Mouse (Mus musculus): ENCODE measurements around the gene Popdc2. TPM values are rescaled to one million over a fixed set of nuclear protein-coding genes. Genes with fewer than 3 reads are reported as not detected.
A peak's percentile ranks its signal among the peaks of the same experiment; 100 is the strongest.

Gene Popdc2
- polyA plus RNA-seq, 1 experiment from 2014 or later: 0.51 TPM

- Histone ChIP-seq H3K4me1 (replicated peaks; ENCODE audit: control insufficient read depth, insufficient read depth, low read length) (no peaks in the 10 kb centered on the region), H3K4me2 (ENCODE audit: low read length) (no peak overlapping the region), H3K9me3 (ENCODE audit: control insufficient read depth, low read length) (no peaks in the 10 kb centered on the region), H3K4me3 (replicated peaks; ENCODE audit: low read length) (no peak overlapping the region), H3K36me3 (ENCODE audit: control insufficient read depth, insufficient read depth) (no peaks in the 10 kb centered on the region), H3K9ac (replicated peaks; ENCODE audit: low read depth, low read length) (no peak overlapping the region), H3K27me3 (replicated peaks; ENCODE audit: control insufficient read depth, insufficient read depth, low read length) (no peaks in the 10 kb centered on the region), H3K27ac (ENCODE audit: low read length) (no peak overlapping the region)
- 89% methylated on average over 7 of the region's 7 CpGs for WGBS
- no peak for ATAC-seq
These were observed 28.3 kb downstream of the Popdc2 start for GRCm38 (mm10) chr16:38390322-38390721.

- H3K9ac ChIP-seq (replicated peaks; ENCODE audit: low read depth, low read length): no peak overlapping the region
- H3K9me3 ChIP-seq (ENCODE audit: control insufficient read depth, low read length): no peaks in the 10 kb centered on the region
These were observed 30.3 kb downstream of the Popdc2 start for GRCm38 (mm10) chr16:38392126-38392894.

GRCm38 (mm10) chr16:38394191-38394618, 32.2 kb downstream of the Popdc2 start:
- no peaks in the 10 kb centered on the region for H3K36me3 ChIP-seq (ENCODE audit: control insufficient read depth, insufficient read depth)
- no peak overlapping the region for H3K9ac ChIP-seq (replicated peaks; ENCODE audit: low read depth, low read length)
- ATAC-seq: no peak
- no peak overlapping the region for H3K4me3 ChIP-seq (replicated peaks; ENCODE audit: low read length)
- H3K4me2 ChIP-seq (ENCODE audit: low read length): no peak overlapping the region
- 81% methylated on average over 8 of the region's 8 CpGs for WGBS
- no peak overlapping the region for H3K27ac ChIP-seq (ENCODE audit: low read length)
- H3K9me3 ChIP-seq (ENCODE audit: control insufficient read depth, low read length): no peaks in the 10 kb centered on the region
- H3K27me3 ChIP-seq (replicated peaks; ENCODE audit: control insufficient read depth, insufficient read depth, low read length): no peaks in the 10 kb centered on the region
- peaks cover 2% of the 10 kb centered on the region for H3K4me1 ChIP-seq (replicated peaks; ENCODE audit: control insufficient read depth, insufficient read depth, low read length)

More at GRCm38 (mm10) chr16:38392126-38392894, 30.3 kb downstream of the Popdc2 start:
- no peak overlapping the region for H3K4me3 ChIP-seq (replicated peaks; ENCODE audit: low read length)
- H3K27me3 ChIP-seq (replicated peaks; ENCODE audit: control insufficient read depth, insufficient read depth, low read length): no peaks in the 10 kb centered on the region
- no peak for ATAC-seq
- H3K36me3 ChIP-seq (ENCODE audit: control insufficient read depth, insufficient read depth): no peaks in the 10 kb centered on the region
- no peak overlapping the region for H3K4me2 ChIP-seq (ENCODE audit: low read length)
- H3K4me1 ChIP-seq (replicated peaks; ENCODE audit: control insufficient read depth, insufficient read depth, low read length): no peaks in the 10 kb centered on the region
- 81% methylated on average over 23 of the region's 23 CpGs for WGBS
- H3K27ac ChIP-seq (ENCODE audit: low read length): no peak overlapping the region

- no peak overlapping the region for H3K9ac ChIP-seq (replicated peaks; ENCODE audit: low read depth, low read length)
- WGBS: 72% methylated on average over 6 of the region's 6 CpGs
- no peaks in the 10 kb centered on the region for H3K9me3 ChIP-seq (ENCODE audit: control insufficient read depth, low read length)
- no peaks in the 10 kb centered on the region for H3K36me3 ChIP-seq (ENCODE audit: control insufficient read depth, insufficient read depth)
- no peaks in the 10 kb centered on the region for H3K27me3 ChIP-seq (replicated peaks; ENCODE audit: control insufficient read depth, insufficient read depth, low read length)
- ATAC-seq: no peak
- H3K4me1 ChIP-seq (replicated peaks; ENCODE audit: control insufficient read depth, insufficient read depth, low read length): peaks cover 12% of the 10 kb centered on the region
- no peak overlapping the region for H3K4me2 ChIP-seq (ENCODE audit: low read length)
- H3K27ac ChIP-seq (ENCODE audit: low read length): no peak overlapping the region
- no peak overlapping the region for H3K4me3 ChIP-seq (replicated peaks; ENCODE audit: low read length)
These were observed 33.2 kb downstream of the Popdc2 start for GRCm38 (mm10) chr16:38395060-38395730.

- Histone ChIP-seq H3K4me2 (ENCODE audit: low read length) (no peak overlapping the region), H3K27me3 (replicated peaks; ENCODE audit: control insufficient read depth, insufficient read depth, low read length) (no peaks in the 10 kb centered on the region), H3K9me3 (ENCODE audit: control insufficient read depth, low read length) (no peaks in the 10 kb centered on the region), H3K4me1 (replicated peaks; ENCODE audit: control insufficient read depth, insufficient read depth, low read length) (peaks cover 14% of the 10 kb centered on the region), H3K36me3 (ENCODE audit: control insufficient read depth, insufficient read depth) (no peaks in the 10 kb centered on the region), H3K9ac (replicated peaks; ENCODE audit: low read depth, low read length) (no peak overlapping the region), H3K4me3 (replicated peaks; ENCODE audit: low read length) (no peak overlapping the region), H3K27ac (ENCODE audit: low read length) (no peak overlapping the region)
- WGBS: 60% methylated on average over 13 of the region's 13 CpGs
- ATAC-seq: no peak
These were observed 34.1 kb downstream of the Popdc2 start for GRCm38 (mm10) chr16:38396155-38396554.

- 91% methylated on average over 6 of the region's 6 CpGs for WGBS
- H3K9me3 ChIP-seq (ENCODE audit: control insufficient read depth, low read length): no peaks in the 10 kb centered on the region
- no peak overlapping the region for H3K9ac ChIP-seq (replicated peaks; ENCODE audit: low read depth, low read length)
- H3K27ac ChIP-seq (ENCODE audit: low read length): no peak overlapping the region
- H3K4me1 ChIP-seq (replicated peaks; ENCODE audit: control insufficient read depth, insufficient read depth, low read length): peaks cover 14% of the 10 kb centered on the region
- H3K4me2 ChIP-seq (ENCODE audit: low read length): no peak overlapping the region
- ATAC-seq: no peak
- H3K36me3 ChIP-seq (ENCODE audit: control insufficient read depth, insufficient read depth): no peaks in the 10 kb centered on the region
- no peaks in the 10 kb centered on the region for H3K27me3 ChIP-seq (replicated peaks; ENCODE audit: control insufficient read depth, insufficient read depth, low read length)
- H3K4me3 ChIP-seq (replicated peaks; ENCODE audit: low read length): no peak overlapping the region
These were observed 36.3 kb downstream of the Popdc2 start for GRCm38 (mm10) chr16:38398266-38398665.

GRCm38 (mm10) chr16:38399076-38399475, 37.1 kb downstream of the Popdc2 start:
- no peak; the same call in 1 of the 2 replicates for ATAC-seq
- Histone ChIP-seq H3K9me3 (ENCODE audit: control insufficient read depth, low read length) (no peaks in the 10 kb centered on the region), H3K27me3 (replicated peaks; ENCODE audit: control insufficient read depth, insufficient read depth, low read length) (no peaks in the 10 kb centered on the region), H3K4me2 (ENCODE audit: low read length) (peak overlapping the region; percentile 60), H3K36me3 (ENCODE audit: control insufficient read depth, insufficient read depth) (no peaks in the 10 kb centered on the region), H3K4me3 (replicated peaks; ENCODE audit: low read length) (no peak overlapping the region), H3K4me1 (replicated peaks; ENCODE audit: control insufficient read depth, insufficient read depth, low read length) (peaks cover 14% of the 10 kb centered on the region), H3K27ac (ENCODE audit: low read length) (no peak overlapping the region), H3K9ac (replicated peaks; ENCODE audit: low read depth, low read length) (peak overlapping the region; percentile 49)
- 80% methylated on average over 3 of the region's 3 CpGs for WGBS

GRCm38 (mm10) chr16:38399531-38400231, 37.7 kb downstream of the Popdc2 start:
- Histone ChIP-seq H3K9me3 (ENCODE audit: control insufficient read depth, low read length) (no peaks in the 10 kb centered on the region), H3K36me3 (ENCODE audit: control insufficient read depth, insufficient read depth) (no peaks in the 10 kb centered on the region), H3K4me1 (replicated peaks; ENCODE audit: control insufficient read depth, insufficient read depth, low read length) (peaks cover 14% of the 10 kb centered on the region), H3K4me3 (replicated peaks; ENCODE audit: low read length) (peak overlapping the region; percentile 43), H3K4me2 (ENCODE audit: low read length) (peak overlapping the region; percentile 60), H3K27me3 (replicated peaks; ENCODE audit: control insufficient read depth, insufficient read depth, low read length) (no peaks in the 10 kb centered on the region), H3K9ac (replicated peaks; ENCODE audit: low read depth, low read length) (peak overlapping the region; percentile 49), H3K27ac (ENCODE audit: low read length) (peak overlapping the region; percentile 57)
- 10% methylated on average over 17 of the region's 17 CpGs for WGBS
- peak; percentile 99 for ATAC-seq
